Mouse (Mus musculus) embryonic facial prominence, embryonic 10.5 days (tissue): Measurements from ENCODE around the gene Tmem108. TPM values are rescaled to one million over a fixed set of nuclear protein-coding genes. Genes with fewer than 3 reads are reported as not detected.

ENCODE experiments used
- DNase-seq: peaks from one replicate; pipeline ENCODE4 v3.0.0-alpha.2; 2017; ENCODE audit warnings: low spot score
- H3K27ac ChIP-seq: fragments of 300-500 bp; sonication (generic); replicated peaks from 2 replicates; pipeline ENCODE4 v1.5.1; 2016; ENCODE audit warnings: mild to moderate bottlenecking
- H3K27me3 ChIP-seq: fragments of 300-500 bp; sonication (generic); replicated peaks from 2 replicates; pipeline ENCODE4 v1.6.1; 2016; ENCODE audit warnings: low read depth, mild to moderate bottlenecking; ENCODE audit not compliant: poor library complexity, severe bottlenecking
- H3K36me3 ChIP-seq: fragments of 300-500 bp; sonication (generic); replicated peaks from 2 replicates; pipeline ENCODE4 v1.6.1; 2016; ENCODE audit warnings: mild to moderate bottlenecking, moderate library complexity
- H3K4me1 ChIP-seq: fragments of 300-500 bp; sonication (generic); 2 replicates; pipeline ENCODE4 v1.6.1; 2016
- H3K4me3 ChIP-seq: fragments of 300-500 bp; sonication (generic); 2 replicates; pipeline ENCODE4 v1.5.1; 2016; ENCODE audit warnings: mild to moderate bottlenecking, moderate library complexity
- H3K9me3 ChIP-seq: fragments of 300-500 bp; sonication (generic); 2 replicates; pipeline ENCODE4 v1.6.1; 2016; ENCODE audit warnings: mild to moderate bottlenecking
- WGBS: fragments of 180-500 bp; shearing (Covaris S2); methylation state at CpG from one replicate; pipeline ENCODE4 v1.1.7; 2016; 5-methylcytosine and 5-hydroxymethylcytosine counted together
- polyA plus RNA-seq: library from polyadenylated mRNA; unstranded; fragments of >200 nt; fragmentation: Nextera tagmentation; extraction: Ambion mirVana; gene quantifications from 2 replicates; pipeline ENCODE4 v1.2.1, GENCODE M21; 2016

Tmem108 gene
- polyA plus RNA-seq, 1 experiment from 2014 or later = 22.1 TPM

DNA sequence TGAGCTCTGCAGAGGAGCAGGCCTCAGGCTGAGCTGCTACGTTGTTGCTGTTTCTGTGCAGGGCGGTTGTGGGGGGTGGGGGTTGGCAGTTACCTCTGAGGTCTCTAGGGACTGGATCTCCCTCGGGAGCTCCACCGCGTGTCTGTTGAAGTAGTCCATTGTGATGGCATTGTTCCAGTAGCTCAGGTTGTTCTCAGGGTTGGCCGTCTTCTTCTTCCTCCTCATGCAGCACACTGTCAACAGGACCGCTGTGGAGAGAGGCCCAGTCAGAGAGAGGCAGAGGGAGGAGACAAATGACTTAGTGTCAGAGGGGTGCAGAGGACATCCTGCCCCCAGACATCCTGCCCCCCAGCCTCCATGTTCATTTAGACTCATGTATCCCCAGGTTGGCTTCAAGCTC is 272.5 kb downstream of the Tmem108 start:
- DNase-seq = no peak
- 62% methylated on average over 7 of the region's 7 CpGs for WGBS
- H3K9me3 ChIP-seq = no peaks in the 10 kb centered on the region
- H3K4me1 ChIP-seq = peaks cover 42% of the 10 kb centered on the region
- no peak overlapping the region for H3K4me3 ChIP-seq
- H3K27ac ChIP-seq = no peak overlapping the region
- no peaks in the 10 kb centered on the region for H3K36me3 ChIP-seq
- H3K27me3 ChIP-seq = 0 out of 2 replicates have a peak, but pooled peaks cover 4% of the 10 kb centered on the region

DNA sequence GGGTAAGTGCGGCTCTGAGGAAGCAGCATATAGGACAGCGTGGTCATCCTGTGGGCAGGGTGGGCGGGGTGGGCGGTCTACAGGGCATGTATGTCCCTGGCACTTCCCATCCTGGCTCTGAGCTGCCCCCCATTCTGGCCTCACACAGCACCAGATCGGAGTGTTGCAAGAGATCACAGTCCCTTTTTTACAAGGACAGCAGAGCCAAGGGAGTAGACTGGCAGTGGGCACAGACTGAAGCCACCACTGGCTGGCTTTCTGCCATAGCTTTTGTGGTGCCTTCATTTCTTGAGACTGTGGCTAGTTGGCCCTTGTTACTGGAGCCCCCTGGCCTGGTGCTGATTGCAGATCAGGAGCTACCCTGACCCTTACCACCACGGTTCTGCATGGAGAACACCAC is 275.4 kb downstream of the Tmem108 start:
- H3K27me3 ChIP-seq = no peaks in the 10 kb centered on the region
- no peak overlapping the region for H3K4me3 ChIP-seq
- H3K36me3 ChIP-seq = no peaks in the 10 kb centered on the region
- H3K4me1 ChIP-seq = peaks cover 39% of the 10 kb centered on the region
- H3K9me3 ChIP-seq = no peaks in the 10 kb centered on the region
- 75% methylated on average over 6 of the region's 6 CpGs for WGBS
- no peak for DNase-seq
- peak overlapping the region; percentile 54 for H3K27ac ChIP-seq

DNA sequence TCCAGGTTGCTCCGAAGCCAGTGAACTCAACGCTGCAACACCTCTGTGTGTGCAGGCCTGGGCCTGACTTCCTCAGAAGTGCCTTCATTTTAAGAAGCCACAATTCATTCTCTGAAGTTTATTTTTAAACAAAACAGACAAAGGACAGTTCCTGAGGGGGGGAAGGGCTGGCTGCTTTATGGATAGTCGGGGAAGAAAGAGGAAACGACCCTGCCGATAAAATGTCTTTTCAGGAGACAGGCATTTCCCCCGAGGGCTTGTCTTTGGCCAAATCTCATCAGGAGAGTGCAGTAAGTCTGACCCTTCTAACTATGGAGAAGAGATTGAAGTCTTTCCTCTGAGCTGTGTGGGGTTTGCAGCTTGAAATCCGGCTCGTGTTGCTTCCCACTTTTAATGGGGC is 276.0 kb downstream of the Tmem108 start:
- no peak for DNase-seq
- WGBS = 16% methylated on average over 8 of the region's 8 CpGs
- no peaks in the 10 kb centered on the region for H3K27me3 ChIP-seq
- no peak overlapping the region for H3K4me3 ChIP-seq
- peaks cover 46% of the 10 kb centered on the region for H3K4me1 ChIP-seq
- H3K27ac ChIP-seq = peak overlapping the region; percentile 70; the same call in 1 of the 2 replicates
- H3K36me3 ChIP-seq = no peaks in the 10 kb centered on the region
- no peaks in the 10 kb centered on the region for H3K9me3 ChIP-seq

DNA sequence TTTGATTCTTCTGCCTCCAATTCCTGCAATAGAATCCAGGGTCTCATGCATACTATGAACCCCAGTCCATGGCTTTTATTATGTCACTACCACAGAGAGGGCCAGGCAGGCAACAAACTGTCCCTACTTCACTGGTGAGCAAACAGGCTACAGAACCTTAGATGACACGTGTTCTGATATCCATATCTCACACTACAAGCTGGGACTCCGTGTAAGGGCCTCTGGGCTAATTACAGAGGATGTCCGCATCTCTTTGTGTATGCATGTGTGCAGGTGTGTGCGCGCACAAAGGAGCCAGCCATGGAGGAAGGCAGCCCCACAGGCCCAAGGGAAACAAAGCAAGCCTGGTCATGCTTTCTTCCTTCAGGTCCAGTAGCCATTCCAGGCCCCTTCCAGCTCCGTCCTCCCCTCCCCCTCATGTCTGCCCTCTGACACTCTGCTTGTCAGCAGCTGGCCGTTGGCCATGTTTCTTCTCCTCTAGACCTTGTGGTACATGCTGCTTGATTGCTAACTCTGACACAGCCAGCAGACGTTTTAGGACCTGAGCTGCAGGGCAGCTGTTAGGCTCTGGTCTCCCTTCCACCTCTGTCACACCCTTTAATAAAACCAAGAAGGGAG is 280.9 kb downstream of the Tmem108 start:
- DNase-seq = peak; percentile 60
- no peaks in the 10 kb centered on the region for H3K36me3 ChIP-seq
- 51% methylated on average over 8 of the region's 8 CpGs for WGBS
- H3K27ac ChIP-seq = peak overlapping the region; percentile 71
- H3K4me1 ChIP-seq = peaks cover 43% of the 10 kb centered on the region
- H3K9me3 ChIP-seq = no peaks in the 10 kb centered on the region
- no peak overlapping the region for H3K4me3 ChIP-seq
- H3K27me3 ChIP-seq = no peaks in the 10 kb centered on the region

DNA sequence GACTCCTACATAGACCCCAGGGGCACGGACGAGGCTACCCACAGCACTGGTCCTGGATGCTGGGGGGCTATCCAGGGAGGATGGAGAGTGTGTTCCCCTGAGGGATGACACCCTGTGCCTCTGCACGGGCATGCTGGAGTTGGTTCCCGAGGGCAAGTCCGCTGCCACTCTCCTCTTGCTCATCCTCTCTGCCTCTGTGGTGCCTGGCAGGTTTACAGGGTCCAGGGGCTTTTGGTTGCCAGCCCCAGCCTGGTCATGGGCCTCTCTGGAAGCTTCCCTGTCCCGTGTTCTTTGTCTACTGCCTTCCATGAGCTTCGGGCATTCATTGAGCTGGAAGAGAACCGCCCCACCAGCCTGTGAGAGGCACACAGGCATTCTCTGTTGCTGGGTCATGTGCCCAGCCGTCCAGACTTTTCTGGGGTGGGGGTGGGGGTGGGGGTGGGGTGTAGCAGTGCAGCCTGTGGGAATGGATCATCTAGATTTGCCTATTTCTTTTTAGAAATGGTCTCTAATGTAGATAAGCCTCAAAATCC is 281.5 kb downstream of the Tmem108 start, which contains the start of gene Bfsp2:
Bfsp2 (minus strand) TSS at position 377 of the 533 bp plus-strand sequence.
- no peak for DNase-seq
- no peaks in the 10 kb centered on the region for H3K27me3 ChIP-seq
- peaks cover 37% of the 10 kb centered on the region for H3K4me1 ChIP-seq
- H3K27ac ChIP-seq = peak within 1 kb of the TSS; percentile 71
- no peaks in the 10 kb centered on the region for H3K36me3 ChIP-seq
- no peak within 1 kb of the TSS for H3K4me3 ChIP-seq
- H3K9me3 ChIP-seq = no peaks in the 10 kb centered on the region
- 73% methylated on average over 9 of the region's 9 CpGs for WGBS

DNA sequence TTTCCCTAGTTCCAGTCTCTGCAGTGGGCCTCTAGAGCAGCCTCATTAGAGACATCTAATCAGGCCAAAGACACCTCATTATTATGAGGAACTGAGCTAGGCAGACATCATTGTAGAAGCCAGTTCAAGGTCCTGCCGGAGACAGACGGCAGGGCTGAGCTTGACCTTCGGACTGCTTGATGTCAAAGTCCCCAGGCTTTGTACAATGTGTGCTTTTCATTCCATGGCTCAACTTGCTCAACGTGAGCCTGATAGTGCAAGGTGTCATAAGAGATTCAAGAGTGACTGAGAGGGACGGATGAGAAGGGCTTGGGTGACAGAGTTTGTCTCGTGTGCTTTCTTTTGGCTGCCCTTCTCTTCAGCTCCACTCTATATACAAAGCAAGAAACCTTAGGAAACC is 286.2 kb downstream of the Tmem108 start:
- DNase-seq = no peak
- H3K36me3 ChIP-seq = no peaks in the 10 kb centered on the region
- H3K4me3 ChIP-seq = no peak overlapping the region
- H3K27me3 ChIP-seq = 0 out of 2 replicates have a peak, but pooled peaks cover 5% of the 10 kb centered on the region
- WGBS = 74% methylated on average over 6 of the region's 6 CpGs
- peaks cover 56% of the 10 kb centered on the region for H3K4me1 ChIP-seq
- no peak overlapping the region for H3K27ac ChIP-seq
- H3K9me3 ChIP-seq = no peaks in the 10 kb centered on the region

DNA sequence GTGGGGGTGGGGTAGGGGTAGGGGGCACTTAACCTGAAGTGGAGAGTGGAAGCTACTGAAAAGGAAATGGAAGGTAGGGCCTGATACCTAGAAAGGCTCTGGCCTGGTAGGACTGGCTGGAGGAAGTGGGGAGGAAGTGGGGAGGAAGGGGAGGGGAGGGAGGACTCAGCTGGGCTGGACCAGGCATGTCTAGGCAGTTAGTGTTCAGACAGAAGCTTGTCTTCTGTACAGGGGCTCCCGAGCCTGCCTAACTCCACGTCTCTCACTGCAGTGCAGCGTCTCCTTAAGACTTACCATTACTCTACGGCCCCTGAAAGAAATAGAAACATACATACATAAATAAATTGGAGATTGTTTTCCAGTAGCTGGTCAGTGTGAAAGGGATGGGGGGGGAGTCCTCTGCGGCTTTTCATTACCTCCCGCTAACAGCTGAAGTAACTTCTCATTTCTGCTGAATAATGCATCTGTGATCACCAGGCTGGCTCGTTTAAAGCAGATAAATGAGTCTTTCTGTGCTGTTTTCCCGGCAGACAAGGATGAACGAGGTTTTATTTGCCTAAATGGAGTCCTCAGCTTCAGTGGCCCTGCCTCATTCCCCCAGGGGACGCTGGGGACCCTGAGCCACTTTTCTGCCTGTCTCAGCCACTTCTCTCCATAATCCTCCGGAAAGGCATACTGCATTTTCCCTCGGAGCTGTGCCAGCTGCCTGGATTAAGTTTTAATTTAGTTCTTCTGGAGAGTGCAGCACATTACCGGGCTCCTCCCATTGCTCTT is 287.5 kb downstream of the Tmem108 start:
- H3K27me3 ChIP-seq = 0 out of 2 replicates have a peak, but pooled peaks cover 5% of the 10 kb centered on the region
- H3K4me1 ChIP-seq = peaks cover 49% of the 10 kb centered on the region
- no peak for DNase-seq
- peak overlapping the region; percentile 26; the same call in 1 of the 2 replicates for H3K27ac ChIP-seq
- no peaks in the 10 kb centered on the region for H3K36me3 ChIP-seq
- H3K9me3 ChIP-seq = no peaks in the 10 kb centered on the region
- WGBS = 28% methylated on average over 13 of the region's 13 CpGs
- H3K4me3 ChIP-seq = peak overlapping the region; percentile 11; the same call in 1 of the 2 replicates

DNA sequence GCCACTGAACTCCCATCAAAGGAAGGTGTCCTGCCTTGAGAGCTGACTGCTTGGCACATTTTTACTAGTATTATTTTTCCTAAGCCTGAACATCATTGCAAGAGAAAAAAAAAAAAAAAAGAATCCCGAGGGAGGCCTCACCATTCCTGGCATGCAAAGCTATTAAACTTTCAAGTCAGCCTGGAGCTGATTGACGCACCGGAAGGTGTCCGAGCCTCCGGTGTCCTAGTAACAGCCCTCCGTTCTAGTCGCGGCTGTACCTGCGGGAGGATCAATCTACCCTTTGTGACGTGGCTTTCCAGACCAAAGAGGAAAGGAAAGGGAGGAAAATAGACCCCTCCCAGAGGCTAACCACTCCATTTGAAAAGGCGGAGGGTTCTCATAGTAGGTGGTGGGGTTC is 289.9 kb downstream of the Tmem108 start:
- DNase-seq = no peak
- 22% methylated on average over 11 of the region's 11 CpGs for WGBS
- H3K4me1 ChIP-seq = peaks cover 37% of the 10 kb centered on the region
- H3K4me3 ChIP-seq = no peak overlapping the region
- 0 out of 2 replicates have a peak, but pooled peaks cover 5% of the 10 kb centered on the region for H3K27me3 ChIP-seq
- H3K36me3 ChIP-seq = no peaks in the 10 kb centered on the region
- no peak overlapping the region for H3K27ac ChIP-seq
- H3K9me3 ChIP-seq = no peaks in the 10 kb centered on the region

DNA sequence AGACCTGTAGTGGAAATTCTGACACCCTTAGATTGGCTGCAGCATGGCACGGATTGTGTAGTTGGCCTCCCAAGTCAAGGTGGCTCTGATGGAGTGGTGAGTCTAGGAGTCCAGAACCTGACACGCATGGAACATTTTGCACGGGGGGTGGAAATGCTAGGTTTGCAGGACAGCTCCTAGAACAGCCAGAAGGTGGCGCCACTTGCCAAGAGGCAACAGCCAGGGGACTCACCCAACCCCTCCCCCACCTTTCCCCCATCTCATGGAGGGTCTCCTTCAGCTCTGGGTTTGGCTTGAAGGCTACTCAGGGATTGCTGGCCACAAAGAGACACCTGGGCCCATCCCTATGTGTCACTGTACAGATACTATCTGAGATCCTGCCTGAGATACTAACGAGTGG is 292.1 kb downstream of the Tmem108 start:
- DNase-seq = no peak
- Histone ChIP-seq H3K36me3 (no peaks in the 10 kb centered on the region), H3K4me1 (peaks cover 42% of the 10 kb centered on the region), H3K27me3 (0 out of 2 replicates have a peak, but pooled peaks cover 5% of the 10 kb centered on the region), H3K4me3 (no peak overlapping the region), H3K9me3 (no peaks in the 10 kb centered on the region), H3K27ac (no peak overlapping the region)
- WGBS = 72% methylated on average over 5 of the region's 5 CpGs

DNA sequence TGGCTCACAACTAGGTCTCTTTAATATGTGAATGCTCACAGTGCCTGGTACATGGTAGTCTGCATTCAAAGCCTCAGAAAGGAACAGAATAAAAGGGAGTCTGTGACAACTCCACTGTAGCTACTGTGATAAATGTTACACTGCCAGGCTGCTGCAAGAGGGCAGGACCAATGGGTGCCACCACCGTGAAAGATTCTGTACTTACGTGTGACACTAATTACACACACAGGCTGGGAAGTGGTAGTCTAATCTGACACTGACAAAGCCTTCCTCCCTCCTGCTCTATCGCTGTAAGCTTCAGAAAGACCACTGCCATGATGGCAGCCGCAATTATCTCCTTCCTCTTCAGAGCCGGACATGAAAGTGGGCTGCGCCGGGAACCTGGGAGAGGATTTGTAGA is 292.7 kb downstream of the Tmem108 start:
- H3K9me3 ChIP-seq = no peaks in the 10 kb centered on the region
- no peak overlapping the region for H3K27ac ChIP-seq
- no peaks in the 10 kb centered on the region for H3K36me3 ChIP-seq
- no peak for DNase-seq
- 81% methylated on average over 7 of the region's 7 CpGs for WGBS
- no peak overlapping the region for H3K4me3 ChIP-seq
- 0 out of 2 replicates have a peak, but pooled peaks cover 5% of the 10 kb centered on the region for H3K27me3 ChIP-seq
- peaks cover 36% of the 10 kb centered on the region for H3K4me1 ChIP-seq

DNA sequence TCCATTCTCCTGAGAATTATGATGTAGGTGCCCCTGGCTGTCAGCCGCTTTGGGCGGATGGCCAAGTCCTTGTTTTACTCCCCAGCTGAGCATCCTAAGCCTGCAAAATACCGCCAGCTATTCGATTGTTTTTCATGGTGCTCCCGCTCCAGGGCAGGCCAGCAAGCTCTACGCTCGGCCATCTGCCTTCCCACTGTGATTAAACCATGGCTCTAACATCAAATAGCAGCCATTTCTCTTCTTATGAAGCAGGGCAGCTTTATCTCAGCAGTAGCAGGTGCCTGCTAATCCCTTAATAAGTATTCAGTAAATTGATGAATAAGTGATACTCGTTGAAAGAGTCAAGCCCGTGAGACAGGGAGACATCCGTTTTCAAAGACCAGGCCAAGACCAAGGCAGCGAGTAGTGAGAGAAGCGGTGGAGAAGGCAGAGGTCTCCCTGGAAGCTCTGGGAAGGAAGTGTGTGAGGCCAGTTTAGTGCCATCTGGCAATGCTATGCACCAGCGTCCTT is 295.9 kb downstream of the Tmem108 start:
- 73% methylated on average over 13 of the region's 13 CpGs for WGBS
- no peaks in the 10 kb centered on the region for H3K9me3 ChIP-seq
- no peaks in the 10 kb centered on the region for H3K36me3 ChIP-seq
- no peak for DNase-seq
- H3K4me1 ChIP-seq = peaks cover 13% of the 10 kb centered on the region
- H3K27ac ChIP-seq = no peak overlapping the region
- H3K4me3 ChIP-seq = no peak overlapping the region
- H3K27me3 ChIP-seq = no peaks in the 10 kb centered on the region

DNA sequence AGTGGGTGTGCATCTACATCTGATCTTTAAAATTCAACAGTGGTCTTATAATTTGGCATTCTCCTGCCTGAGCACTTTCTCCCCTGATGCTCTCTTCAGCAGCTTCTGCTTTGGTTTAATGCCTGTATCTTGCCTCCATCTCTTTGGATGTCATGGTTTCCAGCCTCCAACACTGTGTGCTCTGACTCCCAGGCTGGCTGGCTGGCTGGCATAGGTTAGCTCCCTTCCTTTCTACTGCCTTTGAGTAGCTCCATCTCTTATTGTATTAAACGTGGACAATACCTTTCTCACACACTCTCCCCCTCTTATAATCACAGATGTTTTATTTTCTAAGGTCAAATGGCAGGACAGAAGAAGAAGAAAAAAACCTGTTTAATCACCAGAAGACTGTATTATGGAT is 296.3 kb downstream of the Tmem108 start:
- WGBS = 55% methylated on average over 1 of the region's 1 CpGs
- H3K4me1 ChIP-seq = peaks cover 8% of the 10 kb centered on the region
- H3K9me3 ChIP-seq = no peaks in the 10 kb centered on the region
- no peak overlapping the region for H3K27ac ChIP-seq
- H3K27me3 ChIP-seq = no peaks in the 10 kb centered on the region
- DNase-seq = no peak
- no peak overlapping the region for H3K4me3 ChIP-seq
- no peaks in the 10 kb centered on the region for H3K36me3 ChIP-seq
